Mouse (Mus musculus) stomach, embryonic 16.5 days (tissue): ENCODE data around the gene Tomm40. TPM values are rescaled to one million over a fixed set of nuclear protein-coding genes. Genes with fewer than 3 reads are reported as not detected.

Experiments
- ATAC-seq: fragments of 200-750 bp; cut with Nextera tagmentation; 2 replicates; pipeline ENCODE4 v1.8.0; 2017; ENCODE audit warnings: moderate number of reproducible peaks, moderate TSS enrichment; ENCODE audit not compliant: insufficient read depth, low FRiP score
- H3K27ac ChIP-seq: fragments of 300-500 bp; sonication (generic); 2 replicates; pipeline ENCODE4 v1.5.1; 2014; ENCODE audit warnings: low read length
- H3K27me3 ChIP-seq: fragments of 300-500 bp; sonication (generic); 2 replicates; pipeline ENCODE4 v1.6.1; 2014; ENCODE audit warnings: low read length, control low read depth, mixed read lengths; ENCODE audit not compliant: control insufficient read depth, insufficient read depth
- H3K36me3 ChIP-seq: fragments of 300-500 bp; sonication (generic); 2 replicates; pipeline ENCODE4 v1.6.1; 2014; ENCODE audit warnings: low read length; ENCODE audit not compliant: control insufficient read depth, insufficient read depth
- H3K4me1 ChIP-seq: fragments of 300-500 bp; sonication (generic); 2 replicates; pipeline ENCODE4 v1.6.1; 2014; ENCODE audit warnings: low read length, control low read depth, mixed read lengths; ENCODE audit not compliant: control insufficient read depth, insufficient read depth
- H3K4me2 ChIP-seq: fragments of 300-500 bp; sonication (generic); 2 replicates; pipeline ENCODE4 v1.6.1; 2014; ENCODE audit warnings: low read depth, low read length, mixed read lengths
- H3K4me3 ChIP-seq: fragments of 300-500 bp; sonication (generic); replicated peaks from 2 replicates; pipeline ENCODE4 v1.5.1; 2014; ENCODE audit warnings: mild to moderate bottlenecking, low read length
- H3K9ac ChIP-seq: fragments of 300-500 bp; sonication (generic); 2 replicates; pipeline ENCODE4 v1.6.1; 2014; ENCODE audit warnings: low read length
- H3K9me3 ChIP-seq: fragments of 300-500 bp; sonication (generic); replicated peaks from 2 replicates; pipeline ENCODE4 v1.6.1; 2016; ENCODE audit warnings: low read length, control low read depth; ENCODE audit not compliant: control insufficient read depth
- WGBS: fragments of 180-500 bp; shearing (Covaris S2); extraction: QIAGEN DNeasy Blood & Tissue Kit; methylation state at CpG from one replicate; pipeline ENCODE4 v1.1.7; 2014; 5-methylcytosine and 5-hydroxymethylcytosine counted together
- polyA plus RNA-seq: library from polyadenylated mRNA; unstranded; fragments of >200 nt; fragmentation: Nextera tagmentation; extraction: Ambion mirVana; gene quantifications from 2 replicates; pipeline ENCODE4 v1.2.1, GENCODE M21; 2015

Gene Tomm40
- polyA plus RNA-seq, 1 experiment from 2014 or later = 81.8 TPM

DNA sequence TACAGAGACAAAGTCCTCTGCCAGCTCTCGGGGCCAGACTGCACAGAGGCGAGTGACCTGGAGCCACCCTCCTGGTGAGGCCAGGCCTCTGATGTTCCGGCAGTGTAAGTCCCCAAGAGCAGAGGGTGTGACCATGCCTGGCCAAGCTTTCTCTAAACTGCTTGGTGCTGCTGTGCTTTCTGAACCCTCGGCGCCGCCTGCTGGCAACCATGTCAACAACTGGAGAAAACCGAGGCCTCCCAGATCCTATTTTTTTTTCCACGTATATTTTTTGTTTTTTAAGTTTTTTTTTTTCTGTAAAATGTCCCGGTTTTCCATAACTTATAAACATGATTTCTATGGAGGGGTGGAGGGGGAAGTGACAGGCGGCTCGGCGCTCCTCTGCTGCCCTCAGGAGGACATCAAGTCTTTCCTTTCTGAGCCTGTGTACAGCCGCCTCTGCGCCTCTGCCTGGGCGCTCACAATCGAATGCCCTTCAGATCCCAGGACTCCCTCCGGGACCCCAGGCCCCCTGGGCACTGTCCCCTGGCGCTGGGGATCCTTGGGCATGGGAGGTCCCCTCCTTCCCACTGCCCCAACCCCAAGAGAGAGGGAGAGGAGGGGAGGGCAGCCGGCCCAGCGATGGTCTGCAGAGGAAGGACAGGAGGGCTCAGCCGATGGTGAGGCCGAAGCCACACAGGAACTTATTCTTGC, 14.0 kb downstream of the Tomm40 start:
- peak overlapping the region; percentile 13; the same call in 1 of the 2 replicates for H3K4me2 ChIP-seq

DNA sequence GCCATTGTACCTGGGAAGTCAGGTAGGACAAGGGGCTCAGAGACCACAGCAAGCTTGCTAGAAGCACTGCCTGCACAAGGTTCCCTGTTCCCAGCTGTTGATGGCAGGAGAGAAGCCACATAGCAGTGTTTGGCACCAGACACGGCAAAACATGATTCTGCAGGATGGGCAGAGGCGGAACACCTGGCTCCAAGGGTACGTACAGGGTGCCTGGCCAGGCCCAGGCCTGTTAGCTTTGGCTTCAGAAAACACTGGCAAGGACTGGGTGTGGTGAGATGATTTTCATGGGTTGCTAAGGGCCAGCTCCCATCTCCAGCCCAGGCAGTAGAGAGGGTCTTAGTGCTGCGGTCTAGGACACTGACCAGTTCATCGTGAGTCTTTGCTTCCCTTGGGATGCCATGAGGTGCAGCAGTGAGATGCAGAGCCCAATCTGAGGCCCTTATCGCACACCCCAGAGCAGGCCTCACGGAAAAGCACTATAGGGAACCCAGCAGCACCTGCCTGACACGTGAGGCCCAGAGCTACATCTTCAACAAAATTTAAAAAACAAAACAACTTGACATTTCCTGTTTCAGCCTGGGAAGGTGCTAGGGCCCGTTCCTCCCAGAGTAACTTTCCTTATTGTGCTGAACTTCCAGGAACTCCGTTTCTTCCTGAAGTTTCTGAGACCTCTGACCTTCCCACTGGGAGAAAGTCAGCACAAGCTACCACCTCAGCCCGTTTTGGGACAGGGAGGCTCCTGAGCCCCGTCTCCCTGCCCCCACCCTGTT, 14.8 kb downstream of the Tomm40 start:
- peaks cover 8% of the 10 kb centered on the region; the same call in 1 of the 2 replicates for H3K36me3 ChIP-seq
- H3K4me3 ChIP-seq = no peak overlapping the region
- H3K9me3 ChIP-seq = no peaks in the 10 kb centered on the region
- ATAC-seq = no peak
- 53% methylated on average over 12 of the region's 12 CpGs for WGBS
- H3K9ac ChIP-seq = peak overlapping the region; percentile 40
- H3K27ac ChIP-seq = peak overlapping the region; percentile 48
- H3K4me2 ChIP-seq = peak overlapping the region; percentile 13; the same call in 1 of the 2 replicates
- no peaks in the 10 kb centered on the region for H3K27me3 ChIP-seq
- H3K4me1 ChIP-seq = peaks cover 26% of the 10 kb centered on the region

More for the DNA sequence above, 14.0 kb downstream of the Tomm40 start:
- Histone ChIP-seq H3K9ac (peak overlapping the region; percentile 47), H3K36me3 (peaks cover 8% of the 10 kb centered on the region; the same call in 1 of the 2 replicates), H3K27me3 (no peaks in the 10 kb centered on the region), H3K4me1 (peaks cover 26% of the 10 kb centered on the region), H3K9me3 (no peaks in the 10 kb centered on the region), H3K4me3 (no peak overlapping the region), H3K27ac (peak overlapping the region; percentile 64)
- peak; percentile 82 for ATAC-seq
- 26% methylated on average over 21 of the region's 22 CpGs for WGBS

DNA sequence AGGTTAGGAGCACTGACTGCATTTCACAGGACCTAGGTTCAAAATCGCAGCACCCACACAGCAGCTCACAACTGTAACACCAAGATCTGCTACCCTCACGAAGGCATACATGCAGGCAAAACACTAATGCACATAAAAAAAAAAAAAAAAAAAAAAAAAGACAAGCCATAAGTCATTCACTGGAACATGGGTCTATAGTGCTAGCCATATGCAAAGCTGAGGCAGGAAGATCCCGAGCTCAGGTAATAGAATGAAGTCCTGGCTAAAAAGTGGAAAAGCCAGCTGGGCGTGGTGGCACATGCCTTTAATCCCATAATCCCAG, 15.4 kb downstream of the Tomm40 start:
- H3K4me2 ChIP-seq = peak overlapping the region; percentile 50; the same call in 1 of the 2 replicates
- peaks cover 8% of the 10 kb centered on the region; the same call in 1 of the 2 replicates for H3K36me3 ChIP-seq
- no peak overlapping the region for H3K27ac ChIP-seq
- H3K9ac ChIP-seq = no peak overlapping the region
- no peak for ATAC-seq
- no peaks in the 10 kb centered on the region for H3K27me3 ChIP-seq
- H3K4me1 ChIP-seq = peaks cover 32% of the 10 kb centered on the region
- WGBS = 78% methylated on average over 4 of the region's 4 CpGs
- H3K4me3 ChIP-seq = no peak overlapping the region
- H3K9me3 ChIP-seq = no peaks in the 10 kb centered on the region

DNA sequence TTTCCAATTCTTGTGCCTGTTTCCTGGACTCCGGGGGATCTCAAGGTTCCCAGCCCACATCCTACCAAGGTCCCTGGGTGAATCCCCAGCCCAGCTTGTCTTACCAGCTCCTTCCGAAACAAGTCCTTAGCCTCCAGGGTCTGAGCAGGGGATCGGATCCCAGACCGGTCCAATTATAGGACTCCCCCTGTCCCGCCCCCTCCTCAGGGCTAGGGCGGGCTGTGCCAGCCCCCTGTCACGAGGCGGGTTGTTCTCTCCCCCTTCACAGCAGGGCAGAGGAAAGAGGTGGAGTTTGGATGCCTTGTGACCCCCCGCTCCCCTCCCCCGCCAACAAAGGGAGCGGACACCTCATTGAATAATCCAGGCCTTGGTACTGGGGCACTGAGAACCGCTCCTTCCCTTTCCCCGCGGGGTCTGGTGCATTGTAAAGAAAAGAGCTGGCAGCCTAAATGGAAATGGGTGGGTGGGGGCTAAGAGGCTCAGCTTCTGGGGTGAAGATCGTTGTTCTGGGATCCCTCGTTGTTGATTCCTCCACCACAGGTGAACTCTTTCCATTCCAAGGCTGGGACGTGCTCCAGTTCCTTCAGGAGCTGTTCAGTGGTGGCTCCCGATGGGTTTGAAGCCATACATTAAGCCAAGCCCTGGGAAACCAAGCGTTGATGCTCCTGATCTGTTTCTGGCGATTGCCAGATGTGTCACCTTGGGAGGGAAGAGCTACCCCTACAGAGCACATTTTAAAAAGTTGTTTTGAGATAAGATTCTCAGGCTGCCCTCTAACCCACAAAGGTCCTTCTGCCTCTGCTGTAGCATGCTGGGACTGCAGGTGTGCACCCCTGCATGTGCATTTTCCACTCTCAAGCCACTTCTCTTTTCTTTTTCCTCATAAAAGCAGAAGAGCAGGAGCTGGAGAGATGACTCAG, 16.1 kb downstream of the Tomm40 start, which contains the start of gene Apoe:
Gene Apoe, minus strand, starts transcription at position 282 of the 920 bp plus-strand sequence.
- ATAC-seq = peak; percentile 33; the same call in 1 of the 2 replicates
- H3K9ac ChIP-seq = peak within 1 kb of the TSS; percentile 51
- H3K4me3 ChIP-seq = peak within 1 kb of the TSS; percentile 40
- H3K27me3 ChIP-seq = no peaks in the 10 kb centered on the region
- H3K4me2 ChIP-seq = peak within 1 kb of the TSS; percentile 50
- 5% methylated on average over 20 of the region's 20 CpGs for WGBS
- H3K9me3 ChIP-seq = no peaks in the 10 kb centered on the region
- peaks cover 8% of the 10 kb centered on the region; the same call in 1 of the 2 replicates for H3K36me3 ChIP-seq
- H3K4me1 ChIP-seq = peaks cover 34% of the 10 kb centered on the region
- 0 out of 2 replicates have a peak within 1 kb of the TSS, but pooled peaks have one; percentile 31 for H3K27ac ChIP-seq

DNA sequence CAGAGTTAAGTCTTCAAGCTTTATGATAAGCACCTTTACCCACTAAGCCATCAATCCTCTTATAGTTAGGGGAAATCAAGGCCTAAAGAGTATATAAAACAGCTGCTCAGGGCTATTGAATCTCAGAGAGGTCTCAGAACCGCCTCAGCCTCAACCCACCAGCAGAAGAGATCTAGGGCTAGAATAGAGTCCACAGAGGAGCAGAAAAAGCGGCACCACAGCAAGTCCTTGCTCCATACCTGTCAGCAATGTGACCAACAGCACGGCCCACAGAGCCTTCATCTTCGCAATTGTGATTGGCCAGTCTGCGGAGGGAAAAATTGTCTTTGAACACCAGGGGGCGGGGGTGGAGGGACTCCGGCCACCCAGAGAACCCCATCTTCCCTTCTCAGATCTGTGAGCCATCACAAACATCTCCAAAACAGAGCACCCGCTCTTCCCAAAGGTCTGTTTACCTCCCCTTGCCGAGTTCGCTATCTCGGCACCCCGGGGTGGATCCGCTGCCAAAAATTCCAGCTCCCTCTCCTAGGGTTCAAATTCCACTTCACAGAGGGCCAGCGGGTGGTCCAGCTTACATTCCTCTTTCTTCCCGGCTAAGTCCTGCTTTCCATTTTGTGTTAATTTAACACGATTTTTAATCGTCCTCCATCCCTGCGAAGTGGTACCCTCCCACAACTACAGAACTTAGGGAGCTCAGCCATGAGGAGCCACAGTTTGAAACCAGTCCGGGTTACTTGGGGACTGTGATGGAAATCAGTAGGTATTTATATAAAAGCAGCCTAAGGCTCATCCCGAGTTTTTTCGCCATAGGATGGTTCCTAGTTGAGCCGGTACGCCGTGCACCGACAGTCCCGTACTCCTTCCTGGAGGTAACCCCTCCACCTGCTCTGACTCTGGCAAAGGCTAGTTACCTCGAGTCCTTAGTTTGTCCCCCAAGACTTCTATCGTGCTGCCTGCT, 17.0 kb downstream of the Tomm40 start:
- peaks cover 43% of the 10 kb centered on the region for H3K4me1 ChIP-seq

DNA sequence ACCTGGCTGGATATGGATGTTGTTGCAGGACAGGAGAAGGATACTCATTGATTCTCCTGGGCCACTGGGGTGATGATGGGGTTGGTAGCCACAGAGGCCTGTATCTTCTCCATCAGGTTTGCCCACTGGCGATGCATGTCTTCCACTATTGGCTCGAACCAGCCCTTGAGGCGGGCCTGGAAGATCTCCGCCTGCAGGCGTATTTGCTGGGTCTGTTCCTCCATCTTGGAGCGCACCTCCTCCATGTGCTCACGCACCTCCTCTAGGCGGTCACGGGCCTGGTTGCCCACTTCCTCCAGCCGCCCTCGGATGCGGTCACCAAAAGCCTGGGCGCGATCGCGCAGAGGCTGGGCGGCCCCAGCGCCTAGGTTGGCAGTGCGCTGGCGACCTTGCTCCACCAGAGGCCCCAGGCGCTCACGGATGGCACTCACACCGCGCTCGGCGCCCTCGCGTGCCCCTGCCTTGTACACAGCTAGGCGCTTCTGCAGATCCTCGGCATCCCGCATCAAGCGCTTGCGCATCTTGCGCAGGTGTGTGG, 18.8 kb downstream of the Tomm40 start:
- H3K27ac ChIP-seq = no peak overlapping the region
- no peaks in the 10 kb centered on the region for H3K27me3 ChIP-seq
- no peaks in the 10 kb centered on the region for H3K9me3 ChIP-seq
- WGBS = 91% methylated on average over 34 of the region's 34 CpGs
- no peak for ATAC-seq
- H3K4me2 ChIP-seq = no peak overlapping the region
- H3K4me3 ChIP-seq = no peak overlapping the region
- peaks cover 45% of the 10 kb centered on the region for H3K4me1 ChIP-seq
- no peaks in the 10 kb centered on the region; the same call in 1 of the 2 replicates for H3K36me3 ChIP-seq
- no peak overlapping the region for H3K9ac ChIP-seq

More for the DNA sequence above, 17.0 kb downstream of the Tomm40 start:
- ATAC-seq = no peak
- Histone ChIP-seq H3K27me3 (no peaks in the 10 kb centered on the region), H3K36me3 (peaks cover 8% of the 10 kb centered on the region; the same call in 1 of the 2 replicates), H3K9ac (peak overlapping the region; percentile 51), H3K9me3 (no peaks in the 10 kb centered on the region), H3K4me3 (peak overlapping the region; percentile 40), H3K4me2 (peak overlapping the region; percentile 50), H3K27ac (no peak overlapping the region)
- 4% methylated on average over 28 of the region's 28 CpGs for WGBS

DNA sequence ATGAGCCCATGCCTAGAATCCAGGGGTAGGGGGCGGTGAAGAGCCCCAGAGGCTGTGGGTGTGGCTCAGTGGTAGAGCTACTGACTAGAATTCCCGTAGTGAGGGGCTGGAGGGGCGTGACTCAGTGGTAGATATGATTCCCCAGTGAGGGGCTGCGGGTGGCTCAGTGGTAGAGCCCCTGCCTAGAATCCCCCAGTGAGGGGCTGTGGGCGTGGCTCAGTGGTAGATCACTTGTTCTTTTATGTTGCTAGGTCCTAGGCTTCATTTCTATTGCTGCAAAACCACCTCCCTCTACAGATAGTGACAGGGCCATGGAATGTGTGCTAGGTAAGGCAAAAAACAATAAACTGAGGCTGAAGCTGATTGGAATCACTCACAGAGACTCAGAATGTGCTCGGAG, 19.4 kb downstream of the Tomm40 start:
- no peak for ATAC-seq
- Histone ChIP-seq H3K4me2 (no peak overlapping the region), H3K9me3 (no peaks in the 10 kb centered on the region), H3K4me1 (peaks cover 43% of the 10 kb centered on the region), H3K36me3 (no peaks in the 10 kb centered on the region; the same call in 1 of the 2 replicates), H3K27me3 (no peaks in the 10 kb centered on the region), H3K27ac (no peak overlapping the region), H3K9ac (no peak overlapping the region), H3K4me3 (no peak overlapping the region)
- 82% methylated on average over 6 of the region's 6 CpGs for WGBS
